Comparison of ENCODE assay signal across 12 mouse cellular contexts in the genomic region with DNA sequence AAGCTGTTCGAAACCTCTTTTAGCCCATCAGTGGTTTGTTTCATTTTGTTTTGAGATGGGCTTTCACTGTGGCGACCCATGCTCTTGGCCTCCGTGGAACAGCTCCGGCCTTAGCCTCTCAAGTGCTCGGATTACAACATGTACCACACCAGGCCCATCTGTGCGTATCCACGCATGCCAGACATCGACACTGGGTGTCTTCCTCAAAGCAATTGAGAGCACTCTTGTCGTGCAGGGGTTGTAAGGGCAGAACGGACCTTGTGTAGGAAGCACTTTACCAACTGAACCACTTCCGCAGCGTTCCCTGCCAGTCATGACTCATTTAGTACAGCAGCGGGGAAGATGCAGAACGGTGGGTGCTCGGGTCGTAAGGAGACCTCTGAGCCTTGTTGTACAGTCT.
DNase-seq lines count a peak whose midpoint lies in the region; ATAC-seq and TF ChIP-seq lines count a peak whose summit lies in the region.
"Had no signal": no experiment of that assay in that cellular context is flagged by ENCODE, and none has a peak within 500 bp of the region (broad histone marks: within the 10 kb centered on the region; RNA-seq: fewer than 3 reads in every experiment).

No protein-coding gene starts in this region.

- H3K4me3 ChIP-seq in kidney, embryonic 14.5 days (ENCODE audit: low read length): no peak overlapping the region
- H3K4me3 ChIP-seq in bone marrow macrophage, adult 2 months (ENCODE audit: insufficient read depth, low read length): peak overlapping the region; percentile 9
- H3K4me3 ChIP-seq in liver, postnatal 0 days (ENCODE audit: low read depth, low read length): no peak overlapping the region
- H3K4me3 ChIP-seq: forebrain, embryonic 13.5 days had no signal

- intact Hi-C loops in gastrocnemius, postnatal 14 days (cut with DNase I; ENCODE audit: low total_unique reads): no loop called here

- H3K27ac ChIP-seq in kidney, embryonic 14.5 days (ENCODE audit: low read depth, low read length): no peak overlapping the region
- 0 out of 2 replicates have a peak overlapping the region, but pooled peaks have one; percentile 9 for H3K27ac ChIP-seq in bone marrow macrophage, adult 2 months (ENCODE audit: insufficient read depth, low read depth, low read length)
- H3K27ac ChIP-seq in liver, postnatal 0 days (ENCODE audit: low read depth): no peak overlapping the region
- H3K27ac ChIP-seq: forebrain, embryonic 13.5 days; liver, embryonic 14.5 days had no signal

- H3K4me2 ChIP-seq in kidney, embryonic 14.5 days (replicated peaks; ENCODE audit: low read depth, low read length): no peak overlapping the region
- no peak overlapping the region for H3K4me2 ChIP-seq in liver, postnatal 0 days (ENCODE audit: low read depth, low read length)
- H3K4me2 ChIP-seq: forebrain, embryonic 13.5 days had no signal

- H3K9ac ChIP-seq in kidney, embryonic 14.5 days (ENCODE audit: low read depth, low read length): no peak overlapping the region
- H3K9ac ChIP-seq in liver, postnatal 0 days (replicated peaks): no peak overlapping the region
- H3K9ac ChIP-seq: forebrain, embryonic 13.5 days; liver, embryonic 14.5 days had no signal

- no peak for TF ChIP-seq EP300 in liver, postnatal 0 days (IDR thresholded peaks at IDR 0.05; ENCODE audit: low read depth)

- 31% methylated on average over 16 of the region's 16 CpGs for WGBS in kidney, embryonic 14.5 days
- WGBS in liver, postnatal 0 days (ENCODE audit: insufficient replicate concordance): 64% methylated on average over 16 of the region's 16 CpGs

- peak; percentile 81 for ATAC-seq in kidney, embryonic 14.5 days (ENCODE audit: low FRiP score, low TSS enrichment)
- ATAC-seq in liver, postnatal 0 days: no peak

- H3K27me3 ChIP-seq in kidney, embryonic 14.5 days (ENCODE audit: control insufficient read depth, insufficient read depth, low read length): 0 out of 2 replicates have a peak, but pooled peaks cover 2% of the 10 kb centered on the region
- H3K27me3 ChIP-seq in liver, postnatal 0 days (ENCODE audit: insufficient read depth, low read length): no peaks in the 10 kb centered on the region
- H3K27me3 ChIP-seq: forebrain, embryonic 13.5 days had no signal

- no peak for TF ChIP-seq CTCF in bone marrow macrophage, adult 2 months (IDR thresholded peaks at IDR 0.05; ENCODE audit: low read depth, low read length)
- no peak for TF ChIP-seq CTCF in liver, postnatal 0 days (IDR thresholded peaks at IDR 0.05; ENCODE audit: low read depth)

- no peaks in the 10 kb centered on the region for H3K36me3 ChIP-seq in kidney, embryonic 14.5 days (ENCODE audit: control insufficient read depth, insufficient read depth, low read length)
- no peaks in the 10 kb centered on the region for H3K36me3 ChIP-seq in liver, postnatal 0 days (replicated peaks; ENCODE audit: insufficient read depth, low read length)

- peaks cover 30% of the 10 kb centered on the region for H3K4me1 ChIP-seq in kidney, embryonic 14.5 days (ENCODE audit: control insufficient read depth, insufficient read depth, low read length)
- H3K4me1 ChIP-seq in bone marrow macrophage, adult 2 months (ENCODE audit: control insufficient read depth, insufficient read depth, low read length): peaks cover 30% of the 10 kb centered on the region
- peaks cover 15% of the 10 kb centered on the region for H3K4me1 ChIP-seq in liver, postnatal 0 days (ENCODE audit: insufficient read depth)

- no peak for DNase-seq in kidney, adult 11 months
- peak; percentile 54 for DNase-seq in 416B (ENCODE audit: low read depth)
- DNase-seq in induced T-regulatory cell, adult 2 months (ENCODE audit: low read depth): peak; percentile 32
- DNase-seq in gastrocnemius, postnatal 14 days: no peak
- no peak for DNase-seq in liver, postnatal 0 days
- DNase-seq in retina, postnatal 1 day: no peak
- DNase-seq: layer of hippocampus, postnatal 36 days; right cerebral cortex, postnatal 14 days had no signal

- H3K9me3 ChIP-seq in kidney, embryonic 14.5 days (ENCODE audit: control insufficient read depth, low read length): no peaks in the 10 kb centered on the region
- no peaks in the 10 kb centered on the region for H3K9me3 ChIP-seq in liver, postnatal 0 days (ENCODE audit: low read length)
- H3K9me3 ChIP-seq: forebrain, embryonic 13.5 days had no signal

- TF ChIP-seq POLR2A in bone marrow macrophage, adult 2 months (IDR thresholded peaks at IDR 0.05; ENCODE audit: borderline replicate concordance, low read depth, low read length): no peak

Comparison
In these comparisons a context has a peak if more than half of its experiments do, and no peak if none do; other contexts are left out.
1. DNase-seq: peak in 416B (single experiment) and induced T-regulatory cell, adult 2 months (single experiment); none in kidney, adult 11 months (single experiment), gastrocnemius, postnatal 14 days (single experiment), liver, postnatal 0 days (single experiment) and retina, postnatal 1 day (single experiment).